Mouse (Mus musculus) 416B (cell line): ENCODE results near the gene Borcs8.

ENCODE experiments used
- DNase-seq: peaks from one replicate; pipeline ENCODE4 v3.0.0; 2011; ENCODE audit warnings: low read depth

Borcs8 gene

DNA sequence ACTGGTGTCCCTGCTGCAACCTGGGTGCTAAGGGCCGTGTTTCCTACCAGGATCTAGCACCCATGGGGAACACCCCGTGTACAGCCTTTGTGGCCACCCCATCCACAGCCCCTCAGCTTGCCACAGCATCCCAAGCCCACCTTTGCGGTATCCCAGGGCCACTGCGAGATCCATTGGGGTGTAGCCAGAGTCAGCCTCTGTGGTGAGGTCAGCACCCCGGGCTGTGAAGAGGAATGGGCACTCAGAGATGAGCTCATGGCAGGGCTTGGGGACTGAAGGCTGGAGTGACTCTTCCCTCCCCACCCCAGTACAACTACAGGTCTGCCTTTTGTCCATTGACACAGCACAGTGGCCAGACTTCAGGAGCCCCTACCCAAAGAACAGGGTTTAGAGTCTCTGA is 5.2 kb upstream of the Borcs8 start:
- no peak for DNase-seq

DNA sequence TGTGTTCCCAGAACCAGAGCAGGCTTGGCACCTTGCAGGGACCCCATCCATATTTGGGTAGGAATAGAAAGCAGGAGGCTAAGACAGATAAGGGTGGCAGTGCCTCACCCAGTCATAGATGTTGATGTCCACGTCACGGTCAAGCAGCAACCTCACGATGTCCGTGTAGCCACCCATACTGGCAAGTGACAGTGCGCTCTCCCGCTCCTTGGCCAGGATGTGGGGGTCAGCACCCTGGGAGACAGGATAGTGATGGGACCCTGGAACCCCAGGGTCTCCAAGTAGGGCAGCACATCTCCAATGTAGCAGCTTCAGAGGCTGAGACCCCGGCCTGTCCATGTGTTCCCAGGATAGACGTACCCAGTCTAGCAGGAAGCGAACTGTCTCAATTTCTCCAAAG is 4.4 kb upstream of the Borcs8 start:
- DNase-seq = no peak

DNA sequence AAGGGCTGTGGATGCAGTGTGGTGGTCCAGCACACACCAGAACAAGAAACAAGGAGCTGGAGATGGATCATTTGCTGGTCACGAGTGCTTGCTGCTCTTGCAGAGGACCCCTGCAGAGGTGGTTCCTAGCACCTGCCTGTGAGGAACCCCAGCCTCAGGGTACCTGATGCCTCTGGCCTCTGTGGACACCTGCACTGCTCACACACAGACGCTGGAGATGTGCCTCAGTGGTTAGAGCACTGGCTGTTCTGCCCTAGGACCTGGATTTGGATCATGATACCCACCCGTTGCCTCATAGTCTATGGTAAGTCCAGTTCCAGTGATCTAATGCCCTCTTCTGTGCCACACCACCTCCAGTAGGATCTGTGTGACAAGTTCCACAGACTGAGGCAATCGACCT is 2.7 kb upstream of the Borcs8 start:
- no peak for DNase-seq

DNA sequence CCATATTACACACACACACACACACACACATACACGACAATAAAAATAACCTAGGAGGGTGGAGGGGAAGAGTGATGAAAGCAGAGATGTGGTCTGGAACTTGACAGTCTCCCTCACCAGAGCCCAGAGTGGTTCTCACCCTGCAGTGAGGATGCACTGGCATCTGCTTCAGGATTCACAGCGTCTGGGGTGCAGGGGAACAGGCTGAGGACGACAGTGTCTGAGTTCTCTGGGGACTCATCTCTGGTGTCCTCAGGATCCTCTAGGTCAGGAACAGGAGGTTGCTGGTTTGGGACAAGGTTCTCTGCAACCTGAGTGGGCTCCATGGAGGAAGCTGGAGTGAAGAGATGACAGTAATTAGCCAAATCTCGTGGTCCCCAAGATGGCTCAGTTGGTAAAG is 1.4 kb upstream of the Borcs8 start:
- DNase-seq = no peak

DNA sequence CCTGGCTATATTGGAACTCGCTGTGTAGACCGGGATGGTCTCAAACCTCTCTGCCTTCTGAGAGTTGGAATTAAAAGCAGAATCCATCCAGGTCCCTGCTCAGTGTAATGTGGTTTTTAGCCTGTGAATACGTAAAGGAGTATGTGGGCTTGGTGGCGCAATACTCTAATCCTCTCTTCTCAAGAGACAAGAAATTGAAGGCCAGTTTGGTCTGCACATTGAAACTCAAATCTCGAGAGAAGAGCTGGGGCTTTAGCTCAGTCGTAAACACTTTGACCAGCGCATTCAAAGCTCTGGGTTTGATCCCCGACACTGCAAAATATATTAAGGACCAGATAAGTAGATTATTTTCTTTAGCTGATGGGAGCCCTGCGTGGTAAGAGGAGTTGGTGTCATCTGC is 682 bp downstream of the Borcs8 start:
- DNase-seq = peak; percentile 83

DNA sequence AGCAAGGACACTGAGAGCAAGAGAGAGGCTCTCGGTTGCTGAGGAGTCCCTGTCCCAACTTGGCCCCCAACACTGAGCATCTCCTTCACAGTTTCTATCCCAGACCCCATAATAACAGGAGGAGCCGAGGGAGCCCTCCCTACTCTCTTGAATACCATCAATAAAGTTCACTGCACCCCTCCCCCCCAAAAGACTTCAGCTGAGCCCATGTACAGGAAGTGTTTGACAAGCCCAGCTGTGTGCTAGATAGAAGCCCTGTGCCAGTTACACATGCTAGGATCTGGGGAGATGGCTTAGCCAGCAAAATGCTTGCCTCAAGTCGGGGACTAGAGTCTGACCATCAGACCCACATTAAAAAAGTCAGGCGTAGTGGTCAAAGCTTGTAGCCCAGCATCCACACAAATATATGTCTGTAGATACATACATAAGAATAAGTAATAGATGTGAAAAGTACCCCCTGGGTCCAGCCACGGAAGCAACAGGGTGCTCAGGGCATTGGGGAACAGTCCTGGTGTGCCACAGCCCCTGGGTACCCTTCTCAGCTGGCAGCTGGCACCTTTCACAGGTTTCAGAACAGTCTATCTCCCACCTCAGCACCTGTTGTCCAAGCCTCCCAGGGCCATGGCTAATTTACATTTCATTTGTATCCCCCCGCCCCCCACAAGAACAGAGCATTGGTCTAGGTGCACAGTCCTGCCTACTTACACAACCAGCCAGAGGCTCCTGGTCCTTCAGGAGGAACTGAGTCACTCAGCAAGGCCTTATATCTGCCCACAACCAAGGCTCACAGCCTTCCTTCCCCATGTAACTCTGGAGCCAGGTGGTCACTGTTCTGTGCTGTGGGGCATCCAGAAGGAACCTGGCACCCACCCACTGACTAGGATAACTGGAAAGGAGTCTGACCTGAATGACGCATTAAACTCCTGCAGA is 8.6 kb downstream of the Borcs8 start:
- DNase-seq = peak; percentile 84

DNA sequence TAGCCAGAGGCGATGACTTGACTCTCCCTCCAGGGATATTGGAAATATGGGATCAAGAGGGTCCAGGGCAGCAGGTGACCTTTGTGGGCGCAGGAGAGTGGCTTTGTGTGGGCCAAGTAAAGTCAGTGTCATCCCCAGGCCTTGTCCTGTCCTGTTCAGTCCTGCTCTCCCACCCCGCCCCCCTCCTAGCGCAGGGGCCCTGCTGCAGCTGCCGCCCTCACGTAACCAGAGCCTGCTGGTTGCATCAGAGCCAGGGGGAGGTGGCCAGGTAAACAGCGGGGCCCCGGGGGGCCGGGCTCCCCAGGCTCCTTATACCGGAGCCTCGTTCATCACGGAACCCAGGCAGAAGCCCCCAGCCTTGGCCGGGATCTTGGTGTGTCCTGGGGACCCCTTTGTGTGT is 10.9 kb downstream of the Borcs8 start:
- DNase-seq = no peak

DNA sequence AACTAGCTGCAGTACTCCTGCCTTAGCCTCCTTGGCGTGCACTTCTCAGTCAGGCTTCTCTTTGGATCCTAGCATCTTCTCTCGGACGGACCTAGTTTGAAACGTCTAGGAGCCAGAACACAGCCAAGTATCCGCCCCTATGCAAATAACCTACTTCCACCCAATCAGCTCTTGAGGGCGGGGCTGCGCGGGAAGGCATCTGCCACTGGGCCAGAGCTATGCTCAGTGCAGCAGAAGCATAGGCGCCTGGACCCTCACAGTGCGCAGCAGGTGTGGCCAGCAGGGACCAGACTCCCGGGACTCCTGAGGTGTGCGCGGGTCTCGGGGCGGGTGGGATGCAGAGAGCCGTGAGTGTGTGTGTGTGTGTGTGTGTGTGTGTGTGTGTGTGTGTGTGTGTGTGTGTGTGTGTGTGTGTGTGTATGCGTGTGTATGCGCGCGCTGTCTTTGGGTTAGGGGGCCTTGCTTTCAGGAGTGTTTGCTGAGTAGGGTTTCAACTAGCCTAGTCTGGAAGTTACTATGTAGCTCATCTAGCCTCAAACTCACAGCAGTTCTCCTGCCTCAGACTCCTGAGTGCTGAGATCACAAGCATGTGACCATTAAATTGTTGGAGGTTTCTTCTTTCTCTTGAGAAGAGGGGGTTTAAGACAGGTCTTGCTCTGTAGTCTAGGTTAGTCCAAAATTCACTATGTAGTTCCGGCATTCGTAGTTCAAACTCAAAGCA is 13.4 kb downstream of the Borcs8 start:
- no peak for DNase-seq

DNA sequence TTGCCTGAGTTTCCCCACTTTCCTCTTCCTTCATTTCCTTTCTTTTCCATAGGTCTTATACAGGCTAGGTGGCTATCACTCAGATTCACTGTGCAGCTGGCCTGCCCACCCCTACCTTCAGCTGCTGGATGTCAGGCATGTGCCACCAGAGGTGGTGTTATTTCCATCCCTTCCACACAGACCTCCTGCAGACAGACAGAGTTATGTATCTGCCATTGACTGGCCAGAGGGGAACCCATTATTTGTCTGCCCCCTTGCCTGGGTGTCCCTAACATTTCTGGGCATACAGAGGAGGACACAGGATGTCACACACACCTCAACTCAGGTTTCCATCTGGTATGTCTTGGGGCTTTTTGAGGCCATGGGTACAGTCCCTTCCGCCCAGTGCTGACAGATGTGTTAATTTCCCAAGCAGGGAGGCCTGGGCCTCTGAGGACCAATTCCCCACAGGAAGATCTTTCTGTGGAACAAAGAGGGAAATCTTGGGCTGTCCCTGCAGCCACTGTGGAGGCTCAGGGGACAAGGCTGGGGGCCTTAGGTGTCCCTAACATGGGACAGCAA is 18.0 kb downstream of the Borcs8 start:
- no peak for DNase-seq

DNA sequence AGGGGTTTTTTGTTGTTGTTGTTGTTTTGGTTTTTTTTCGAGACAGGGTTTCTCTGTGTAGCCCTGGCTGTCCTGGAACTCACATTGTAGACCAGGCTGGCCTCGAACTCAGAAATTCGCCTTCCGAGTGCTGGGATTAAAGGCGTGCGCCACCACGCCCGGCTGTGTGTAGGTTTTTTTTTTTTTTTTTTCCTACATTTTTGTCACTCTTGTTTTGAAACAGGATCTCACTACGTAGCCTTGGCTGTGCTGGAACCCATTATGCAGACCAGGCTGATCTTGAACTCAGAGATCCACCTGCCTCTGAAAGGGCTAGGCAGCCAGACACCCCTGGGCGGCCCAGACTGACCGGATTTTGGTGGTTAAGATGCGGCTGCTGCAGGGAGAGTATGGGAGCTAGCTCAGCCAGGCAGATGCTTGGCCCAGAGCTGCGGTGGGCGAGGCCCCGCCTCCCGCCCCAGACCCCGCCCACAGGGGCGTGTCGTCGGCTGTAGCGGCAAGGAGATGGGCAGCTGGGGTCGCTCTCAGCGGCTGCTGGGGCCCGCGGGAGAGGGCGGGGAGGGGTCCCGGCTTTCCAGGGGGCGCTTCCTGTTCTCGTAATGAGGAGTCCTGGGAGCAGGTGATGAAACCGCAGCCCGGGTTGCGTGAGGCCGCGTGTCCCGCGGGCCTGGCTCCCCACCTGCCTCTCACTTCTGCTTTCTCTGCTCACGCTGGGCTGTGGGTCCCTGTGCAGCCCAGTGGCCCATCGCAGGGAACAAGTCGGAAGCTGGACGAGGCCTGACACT is 19.0 kb downstream of the Borcs8 start:
- peak; percentile 76 for DNase-seq

DNA sequence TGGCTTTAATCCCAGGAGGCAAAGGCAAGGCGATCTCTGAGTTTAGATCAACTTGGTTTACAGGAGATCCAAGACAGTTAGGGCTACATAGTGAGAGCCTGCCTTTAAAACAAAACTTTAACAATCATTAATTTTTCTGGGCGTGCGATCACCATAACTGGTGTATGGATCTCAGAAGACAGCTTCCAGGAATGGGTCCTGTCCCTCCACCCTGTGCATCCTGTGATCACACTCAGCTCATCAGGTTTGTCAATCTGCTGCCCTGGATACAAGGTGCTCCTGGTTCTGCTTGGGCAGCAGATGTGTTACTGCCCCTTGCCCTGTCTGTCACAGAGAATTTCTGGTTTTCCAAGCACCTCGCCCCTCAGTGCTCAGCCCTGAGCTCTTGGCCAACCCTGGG is 19.9 kb downstream of the Borcs8 start:
- DNase-seq = no peak

DNA sequence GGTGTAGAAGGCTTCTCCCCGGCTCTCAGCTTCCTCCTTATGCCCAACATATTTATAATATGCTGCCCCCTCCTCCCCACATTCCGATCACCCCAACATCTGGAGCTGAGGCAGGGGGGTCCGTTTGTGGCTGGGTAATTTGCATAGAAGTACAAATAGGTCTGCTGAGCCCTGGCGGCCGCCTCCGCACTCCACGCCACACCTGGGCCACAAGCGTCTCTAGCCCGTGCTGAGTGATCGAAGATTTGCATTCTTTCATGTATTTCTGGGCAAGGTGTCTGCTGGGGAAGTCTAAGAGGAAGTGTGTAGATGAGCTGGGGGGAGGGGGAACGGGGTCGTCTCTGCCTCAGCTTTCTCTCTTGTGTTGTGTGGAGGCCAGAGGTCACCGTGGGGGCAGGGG is 20.7 kb downstream of the Borcs8 start:
- no peak for DNase-seq

DNA sequence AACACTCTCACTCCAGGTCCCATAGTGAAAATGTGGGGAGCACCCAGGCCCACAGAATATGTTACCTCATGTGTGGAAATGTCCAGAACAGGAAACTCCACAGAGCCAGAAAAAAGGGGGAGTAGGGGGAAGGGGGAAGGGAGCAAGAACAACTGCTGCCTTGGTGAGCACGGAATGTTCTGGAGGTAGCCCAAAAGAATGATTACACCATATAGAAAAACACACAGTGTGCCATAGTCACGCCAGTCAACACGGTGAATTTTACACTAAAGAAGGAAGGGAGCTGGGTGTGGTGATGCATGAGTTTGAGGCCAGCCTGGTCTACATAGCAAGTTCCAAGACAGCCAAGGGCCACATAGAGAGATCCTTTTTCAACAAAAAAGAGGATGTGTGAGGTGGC is 24.0 kb downstream of the Borcs8 start:
- no peak for DNase-seq

DNA sequence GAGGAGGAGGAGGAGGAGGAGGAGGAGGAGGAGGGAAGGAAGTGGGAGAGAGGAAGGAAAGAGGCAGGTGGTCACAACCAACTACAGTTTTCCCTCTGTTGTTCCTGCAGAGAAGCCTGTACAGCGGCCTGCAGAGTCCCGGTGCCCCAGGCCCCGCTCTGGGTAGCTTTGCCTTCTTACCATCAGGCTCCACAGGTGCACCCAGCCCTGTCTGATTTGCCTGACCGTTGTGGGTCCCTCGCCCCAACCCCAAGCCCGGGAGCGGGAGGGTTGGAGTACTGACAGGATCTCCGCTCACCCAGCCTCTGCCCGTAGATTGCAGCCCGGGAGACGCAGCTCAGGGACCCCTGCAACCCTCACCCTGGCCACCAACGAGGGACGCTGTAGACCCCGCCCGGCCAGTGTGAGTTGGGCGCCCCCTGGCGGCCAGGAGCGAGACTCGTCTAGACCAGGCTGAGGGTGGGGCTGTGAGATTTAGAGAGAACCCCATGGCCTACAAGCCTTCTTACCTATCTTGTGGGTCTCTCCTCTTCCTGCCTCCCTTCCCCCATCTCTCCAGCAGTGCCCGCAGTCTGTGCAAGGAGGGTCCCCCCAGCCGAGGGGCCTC is 27.3 kb downstream of the Borcs8 start:
- DNase-seq = peak; percentile 57

DNA sequence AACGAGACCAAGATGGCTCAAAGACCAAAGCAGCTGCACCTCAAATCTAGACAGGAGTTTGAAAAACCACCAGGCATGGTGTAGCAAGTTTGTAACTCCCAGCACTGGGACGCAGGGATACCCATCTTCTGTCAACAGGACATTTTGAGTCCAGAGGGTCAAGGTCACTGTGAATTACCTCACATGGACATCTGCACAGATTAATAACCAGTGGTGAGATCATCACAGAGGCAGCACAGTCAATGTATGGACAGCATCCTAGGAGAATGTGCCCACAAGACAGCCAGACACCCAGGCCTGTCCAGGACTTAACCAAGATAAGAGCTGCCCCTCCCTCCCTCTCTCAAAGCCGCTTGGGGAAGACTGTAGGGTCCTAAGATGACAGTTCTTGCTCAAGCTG is 30.8 kb downstream of the Borcs8 start:
- no peak for DNase-seq

DNA sequence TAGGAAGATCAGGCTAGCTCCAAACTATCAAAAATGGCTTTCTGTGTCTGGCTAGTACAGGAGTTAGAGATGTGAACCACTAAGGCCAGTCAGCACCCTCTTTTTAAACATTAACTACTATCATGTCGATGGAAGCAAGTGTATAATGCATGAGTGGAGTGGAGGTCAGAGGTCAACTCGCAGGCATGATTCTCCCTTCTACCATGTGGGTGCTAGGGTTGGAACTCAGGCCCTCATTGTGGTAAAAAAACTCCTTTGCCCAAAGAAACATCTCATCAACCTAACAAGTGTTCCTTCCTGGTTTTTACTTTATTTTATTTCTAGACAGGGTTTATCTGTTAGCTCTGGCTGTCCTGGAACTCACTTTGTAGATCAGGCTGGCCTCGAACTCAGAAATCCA is 31.4 kb downstream of the Borcs8 start:
- no peak for DNase-seq

DNA sequence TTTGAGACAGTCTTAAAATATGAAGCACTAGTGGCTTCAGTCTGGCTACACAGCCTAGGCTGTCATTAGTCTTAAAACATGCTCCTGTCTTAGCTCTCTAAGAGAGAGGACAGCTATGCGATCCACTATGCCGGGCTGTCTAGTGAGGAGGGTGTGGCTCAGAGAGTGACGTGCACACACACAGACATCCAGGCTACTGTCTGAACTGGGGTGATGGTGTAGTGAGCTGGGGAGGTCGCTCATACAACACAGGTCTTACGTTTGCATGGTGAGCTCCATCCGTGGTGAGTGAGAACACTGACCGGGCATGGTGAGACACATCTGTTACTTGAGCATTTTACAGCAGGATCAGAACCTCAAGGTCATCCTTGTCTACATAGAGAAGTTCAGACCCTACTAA is 31.9 kb downstream of the Borcs8 start:
- DNase-seq = no peak

DNA sequence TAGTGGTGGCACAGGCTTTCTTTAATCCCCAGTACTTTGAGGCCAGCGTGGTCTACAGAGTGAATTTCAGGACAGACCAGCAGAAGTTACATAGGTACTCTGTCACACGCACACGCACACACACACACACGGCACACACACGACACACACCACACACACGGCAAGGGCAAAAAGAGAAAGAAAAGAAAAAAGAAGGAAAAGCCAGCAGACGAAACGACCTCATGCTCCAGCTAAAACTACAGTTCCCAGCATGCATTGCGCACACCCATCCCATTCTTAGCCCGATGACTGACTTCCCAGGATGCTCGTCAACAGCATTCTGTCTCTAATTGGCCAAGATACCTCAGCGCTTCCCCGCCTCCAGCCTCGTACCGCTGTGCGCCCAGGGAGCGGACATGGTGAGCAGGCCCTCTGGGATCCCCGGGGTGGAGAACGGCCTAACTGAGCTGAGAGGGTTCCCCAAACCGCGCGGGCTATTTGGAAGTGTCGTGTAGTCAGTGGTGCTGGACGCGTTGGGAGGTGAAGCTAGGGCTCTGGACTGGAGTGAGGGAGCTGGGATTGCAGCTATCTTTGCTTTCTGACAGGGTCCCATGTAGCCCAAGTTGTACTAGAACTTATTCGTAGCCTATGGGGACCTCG is 32.9 kb downstream of the Borcs8 start, which contains the start of gene Tmem161a:
TSS of gene Tmem161a (plus strand) at position 314 of the 639 bp plus-strand sequence.
- peak; percentile 97 for DNase-seq

DNA sequence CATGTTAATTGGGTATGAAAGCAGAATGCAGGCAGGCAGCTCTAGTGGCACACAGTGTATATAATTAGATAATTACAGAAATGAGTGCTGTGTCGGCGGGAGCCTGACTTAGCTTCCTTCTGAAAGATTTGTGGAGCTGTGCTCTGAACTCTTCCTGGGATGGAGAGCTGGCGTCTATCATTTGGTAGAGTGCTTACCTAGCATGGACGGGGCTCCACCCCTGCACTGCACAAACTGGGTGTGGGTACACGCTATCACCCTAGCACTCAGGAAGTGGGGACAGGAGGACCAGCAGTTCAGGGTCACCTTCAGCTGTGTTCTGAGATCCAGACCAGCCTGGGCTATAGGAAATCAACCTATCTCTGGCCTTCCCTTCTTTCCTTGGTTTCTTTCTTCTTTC is 34.0 kb downstream of the Borcs8 start:
- no peak for DNase-seq

DNA sequence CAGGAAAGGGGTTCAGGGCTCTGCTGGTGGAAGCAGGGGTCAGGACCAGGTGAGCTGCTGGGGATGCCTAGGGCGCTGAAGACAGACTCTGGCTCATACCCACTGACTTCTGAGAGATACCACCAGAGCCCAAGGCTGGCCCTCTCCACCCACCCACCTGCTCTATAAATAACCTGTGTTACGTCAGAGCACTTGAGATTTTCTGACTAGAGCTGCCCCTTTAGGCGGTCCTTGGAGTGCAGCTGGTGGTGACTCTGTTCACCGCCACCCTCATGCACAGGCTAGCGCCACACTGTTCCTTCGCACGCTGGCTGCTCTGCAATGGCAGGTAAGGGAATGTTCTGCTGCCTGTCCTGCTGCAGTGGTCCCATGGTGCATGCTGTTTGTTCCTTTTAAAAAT is 34.8 kb downstream of the Borcs8 start:
- DNase-seq = no peak

DNA sequence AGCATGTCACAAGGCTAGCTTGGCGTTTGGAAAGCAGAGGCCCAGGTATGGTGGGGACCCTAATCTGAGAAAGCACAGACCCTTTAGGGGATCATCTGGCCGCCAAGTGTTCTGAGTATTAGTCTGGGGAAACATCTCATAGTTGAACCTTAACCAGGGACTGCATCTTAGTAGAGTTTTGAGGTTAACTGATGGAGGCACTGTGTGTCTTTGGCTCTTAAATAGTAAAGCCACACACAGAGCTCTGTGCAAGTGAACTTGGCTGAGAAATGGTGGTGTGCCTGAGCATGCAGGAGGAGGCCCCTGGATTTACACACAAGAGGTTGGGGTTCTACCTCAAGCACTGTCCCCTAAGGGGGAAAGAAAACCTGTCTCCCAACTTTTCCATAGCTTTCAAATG is 38.9 kb downstream of the Borcs8 start:
- no peak for DNase-seq
